ENCODE assay signal across 11 mouse cellular contexts in the genomic region with DNA sequence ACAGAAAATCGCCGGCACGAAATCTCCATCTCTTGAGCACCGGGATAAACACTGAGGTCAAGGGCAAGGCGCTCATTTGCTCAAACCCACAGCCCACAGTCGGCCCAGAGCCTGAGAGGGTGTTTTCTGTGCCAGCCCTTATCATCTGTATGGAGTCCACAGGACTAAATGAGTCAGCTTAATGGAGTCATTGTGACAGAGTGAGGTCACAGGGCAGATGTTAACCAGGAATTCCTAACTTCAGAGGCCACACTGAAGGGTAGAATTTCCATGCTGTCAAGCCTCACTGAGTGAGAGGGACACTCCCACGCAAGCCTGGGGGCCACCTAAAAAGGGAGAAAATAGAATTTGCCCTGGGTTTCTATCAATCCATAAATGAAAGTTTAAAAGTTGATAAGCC. TPM values are rescaled to one million over a fixed set of nuclear protein-coding genes. Genes with fewer than 3 reads are reported as not detected.
A peak's percentile ranks its signal among the peaks of the same experiment; 100 is the strongest.
DNase-seq lines count a peak whose midpoint lies in the region; ATAC-seq and TF ChIP-seq lines count a peak whose summit lies in the region.
"Had no signal": no experiment of that assay in that cellular context is flagged by ENCODE, and none has a peak within 500 bp of the region (broad histone marks: within the 10 kb centered on the region; RNA-seq: fewer than 3 reads in every experiment).

No protein-coding gene starts in this region.

- H3K27ac ChIP-seq in lung, embryonic 16.5 days (ENCODE audit: low read length): peak overlapping the region; percentile 97
- peak overlapping the region; percentile 84; the same call in 1 of the 2 replicates for H3K27ac ChIP-seq in stomach, embryonic 16.5 days (ENCODE audit: low read length)
- no peak overlapping the region for H3K27ac ChIP-seq in midbrain, postnatal 0 days (ENCODE audit: low read depth, low read length)
- H3K27ac ChIP-seq: macrophage had no signal

- H3K9ac ChIP-seq in lung, embryonic 16.5 days (ENCODE audit: low read length): no peak overlapping the region
- no peak overlapping the region for H3K9ac ChIP-seq in stomach, embryonic 16.5 days (ENCODE audit: low read length)
- H3K9ac ChIP-seq in midbrain, postnatal 0 days (replicated peaks; ENCODE audit: low read length, poor library complexity, severe bottlenecking): no peak overlapping the region

- H3K9me3 ChIP-seq in lung, embryonic 16.5 days (ENCODE audit: control insufficient read depth, low read length): no peaks in the 10 kb centered on the region; the same call in 1 of the 2 replicates
- no peaks in the 10 kb centered on the region for H3K9me3 ChIP-seq in stomach, embryonic 16.5 days (replicated peaks; ENCODE audit: control insufficient read depth, low read length)
- H3K9me3 ChIP-seq in midbrain, postnatal 0 days (ENCODE audit: low read length): no peaks in the 10 kb centered on the region

- no peak overlapping the region for H3K4me2 ChIP-seq in lung, embryonic 16.5 days (ENCODE audit: low read depth, low read length)
- H3K4me2 ChIP-seq in stomach, embryonic 16.5 days (ENCODE audit: low read depth, low read length): no peak overlapping the region
- no peak overlapping the region for H3K4me2 ChIP-seq in midbrain, postnatal 0 days (ENCODE audit: low read depth, low read length, poor library complexity, severe bottlenecking)

- peaks cover 47% of the 10 kb centered on the region for H3K4me1 ChIP-seq in lung, embryonic 16.5 days (replicated peaks; ENCODE audit: control insufficient read depth, insufficient read depth, low read length)
- peaks cover 2% of the 10 kb centered on the region; the same call in 1 of the 2 replicates for H3K4me1 ChIP-seq in lung, adult 2 months (ENCODE audit: control insufficient read depth, insufficient read depth, low read length)
- peaks cover 30% of the 10 kb centered on the region for H3K4me1 ChIP-seq in stomach, embryonic 16.5 days (ENCODE audit: control insufficient read depth, insufficient read depth, low read length)
- peaks cover 8% of the 10 kb centered on the region for H3K4me1 ChIP-seq in midbrain, postnatal 0 days (ENCODE audit: insufficient read depth, low read length)

- no peak for TF ChIP-seq CTCF in lung, adult 2 months (IDR thresholded peaks at IDR 0.05; ENCODE audit: insufficient read depth, low read length)
- TF ChIP-seq CTCF in midbrain, postnatal 0 days (IDR thresholded peaks at IDR 0.05): no peak

- ATAC-seq in lung, embryonic 16.5 days (ENCODE audit: low read depth): no peak
- peak; percentile 30; the same call in 1 of the 2 replicates for ATAC-seq in stomach, embryonic 16.5 days (ENCODE audit: insufficient read depth, low FRiP score)
- ATAC-seq in midbrain, postnatal 0 days (ENCODE audit: low FRiP score): no peak

- no peak overlapping the region for H3K4me3 ChIP-seq in lung, embryonic 16.5 days (ENCODE audit: low read length)
- no peak overlapping the region for H3K4me3 ChIP-seq in lung, adult 2 months (replicated peaks; ENCODE audit: extremely low read depth, low read depth, low read length)
- H3K4me3 ChIP-seq in stomach, embryonic 16.5 days (replicated peaks; ENCODE audit: low read length): no peak overlapping the region
- no peak overlapping the region for H3K4me3 ChIP-seq in midbrain, postnatal 0 days (ENCODE audit: low read depth, low read length)

- H3K27me3 ChIP-seq in lung, embryonic 16.5 days (ENCODE audit: control insufficient read depth, insufficient read depth, low read depth, low read length): no peaks in the 10 kb centered on the region
- H3K27me3 ChIP-seq in stomach, embryonic 16.5 days (ENCODE audit: control insufficient read depth, insufficient read depth, low read length): no peaks in the 10 kb centered on the region
- no peaks in the 10 kb centered on the region; the same call in 1 of the 2 replicates for H3K27me3 ChIP-seq in midbrain, postnatal 0 days (ENCODE audit: insufficient read depth, low read length)

- H3K36me3 ChIP-seq in lung, embryonic 16.5 days (ENCODE audit: control insufficient read depth, insufficient read depth, low read length): no peaks in the 10 kb centered on the region
- H3K36me3 ChIP-seq in stomach, embryonic 16.5 days (ENCODE audit: control insufficient read depth, insufficient read depth, low read length): no peaks in the 10 kb centered on the region
- H3K36me3 ChIP-seq in midbrain, postnatal 0 days (ENCODE audit: insufficient read depth, low read length): no peaks in the 10 kb centered on the region

- TF ChIP-seq POLR2A in lung, adult 2 months (IDR thresholded peaks at IDR 0.05; ENCODE audit: borderline replicate concordance, extremely low read depth, low read depth, low read length): no peak

- WGBS in lung, embryonic 16.5 days: 14% methylated on average over 7 of the region's 7 CpGs
- 31% methylated on average over 7 of the region's 7 CpGs for WGBS in lung, adult 2 months
- 26% methylated on average over 7 of the region's 7 CpGs for WGBS in stomach, embryonic 16.5 days
- 81% methylated on average over 7 of the region's 7 CpGs for WGBS in midbrain, postnatal 0 days

- DNase-seq in embryo, embryonic 10 days (ENCODE audit: low spot score): peak; percentile 84
- no peak for DNase-seq in embryo, embryonic 11 days
- no peak for DNase-seq in lung, adult 2 months
- peak; percentile 49 for DNase-seq in fibroblast of lung, adult 2 months (ENCODE audit: low read depth)
- no peak for DNase-seq in gastrocnemius, postnatal 25 days
- DNase-seq in midbrain, postnatal 0 days (ENCODE audit: low spot score): no peak
- DNase-seq: gastrocnemius, postnatal 10 days; kidney, adult 11 months had no signal

RNA-seq across cellular contexts. Expression of gene Rasl11b, which starts 35.2 kb away (rescaled TPM):
- 182 and 188 TPM in 2 replicates for polyA plus RNA-seq in lung, embryonic 16.5 days (2015; fragmentation: Nextera tagmentation; extraction: Ambion mirVana)
- 32.3 and 37.9 TPM in 2 replicates for polyA plus RNA-seq in lung, adult 2 months (2012; rRNA removed)
- polyA plus RNA-seq in stomach, embryonic 16.5 days (2015; fragmentation: Nextera tagmentation; extraction: Ambion mirVana): 52.8 and 56.1 TPM in 2 replicates
- 1 to 10 TPM; 2.3 to 2.8 TPM for total RNA-seq in gastrocnemius, postnatal 25 days (2021)
- 2.6 TPM in 2 replicates for total RNA-seq in midbrain, postnatal 0 days (2014; rRNA removed)
- polyA plus RNA-seq in midbrain, postnatal 0 days (2015; fragmentation: Nextera tagmentation; extraction: Ambion mirVana): 9.2 and 10.6 TPM in 2 replicates
- polyA plus RNA-seq: macrophage had no signal

Comparison
In these comparisons a context has a peak if more than half of its experiments do, and no peak if none do; other contexts are left out.
1. DNase-seq: peak in embryo, embryonic 10 days (single experiment) and fibroblast of lung, adult 2 months (single experiment); none in embryo, embryonic 11 days (single experiment), lung, adult 2 months (single experiment), gastrocnemius, postnatal 25 days (single experiment) and midbrain, postnatal 0 days (single experiment).